Mouse (Mus musculus) stomach, postnatal 0 days (tissue): ENCODE results near the gene Birc6. TPM values are rescaled to one million over a fixed set of nuclear protein-coding genes. Genes with fewer than 3 reads are reported as not detected.
A peak's percentile ranks its signal among the peaks of the same experiment; 100 is the strongest.

ENCODE experiments used
- ATAC-seq: fragments of 200-750 bp; cut with Nextera tagmentation; 2 replicates; pipeline ENCODE4 v1.8.0; 2017; ENCODE audit not compliant: low FRiP score, low TSS enrichment
- DNase-seq: peaks from one replicate; pipeline ENCODE4 v3.0.0-alpha.2; 2016; ENCODE audit warnings: low spot score
- H3K27ac ChIP-seq: fragments of 300-500 bp; sonication (generic); replicated peaks from 2 replicates; pipeline ENCODE4 v1.5.1; 2014; ENCODE audit warnings: mild to moderate bottlenecking, control low read depth
- H3K27me3 ChIP-seq: fragments of 300-500 bp; sonication (generic); 2 replicates; pipeline ENCODE4 v1.6.1; 2014; ENCODE audit warnings: low read length; ENCODE audit not compliant: control insufficient read depth, insufficient read depth
- H3K36me3 ChIP-seq: fragments of 300-500 bp; sonication (generic); 2 replicates; pipeline ENCODE4 v1.6.1; 2014; ENCODE audit warnings: low read length, mixed read lengths; ENCODE audit not compliant: control insufficient read depth, insufficient read depth
- H3K4me1 ChIP-seq: fragments of 300-500 bp; sonication (generic); replicated peaks from 2 replicates; pipeline ENCODE4 v1.6.1; 2014; ENCODE audit warnings: antibody characterized with exemption; ENCODE audit not compliant: control insufficient read depth, insufficient read depth
- H3K4me2 ChIP-seq: fragments of 300-500 bp; sonication (generic); replicated peaks from 2 replicates; pipeline ENCODE4 v1.6.1; 2014; ENCODE audit warnings: low read depth, mild to moderate bottlenecking, control low read depth, moderate library complexity
- H3K4me3 ChIP-seq: fragments of 300-500 bp; sonication (generic); 2 replicates; pipeline ENCODE4 v1.5.1; 2014; ENCODE audit warnings: low read depth, low read length, control low read depth
- H3K9ac ChIP-seq: fragments of 300-500 bp; sonication (generic); 2 replicates; pipeline ENCODE4 v1.6.1; 2014; ENCODE audit warnings: mild to moderate bottlenecking, low read length, control low read depth, mixed read lengths
- H3K9me3 ChIP-seq: fragments of 300-500 bp; sonication (generic); 2 replicates; pipeline ENCODE4 v1.6.1; 2016; ENCODE audit warnings: low read length; ENCODE audit not compliant: control insufficient read depth
- CTCF ChIP-seq: IDR thresholded peaks from 2 replicates; pipeline ENCODE4 v1.5.1; 2016; ENCODE audit warnings: antibody characterized with exemption, low read depth, mild to moderate bottlenecking, moderate library complexity
- EP300 ChIP-seq: optimal IDR thresholded peaks from 2 replicates; pipeline ENCODE3; 2016; ENCODE audit warnings: antibody characterized with exemption
- WGBS: fragments of 180-500 bp; shearing (Covaris S2); extraction: QIAGEN DNeasy Blood & Tissue Kit; methylation state at CpG from one replicate; pipeline ENCODE4 v1.1.7; 2014; 5-methylcytosine and 5-hydroxymethylcytosine counted together
- polyA plus RNA-seq: library from polyadenylated mRNA; unstranded; fragments of >200 nt; fragmentation: Nextera tagmentation; extraction: Ambion mirVana; gene quantifications from 2 replicates; pipeline ENCODE4 v1.2.1, GENCODE M21; 2015

Birc6 gene
- polyA plus RNA-seq, 1 experiment from 2014 or later: 56.4 TPM

GRCm38 (mm10) chr17:74715724-74716123 is 187.6 kb downstream of the Birc6 start:
- ATAC-seq: no peak
- no peaks in the 10 kb centered on the region for H3K36me3 ChIP-seq
- no peaks in the 10 kb centered on the region for H3K9me3 ChIP-seq
- no peak overlapping the region for H3K27ac ChIP-seq
- WGBS: 64% methylated on average over 1 of the region's 1 CpGs
- no peak for TF ChIP-seq EP300
- no peak for TF ChIP-seq CTCF
- no peaks in the 10 kb centered on the region for H3K27me3 ChIP-seq
- no peak overlapping the region for H3K4me3 ChIP-seq
- 0 out of 2 replicates have a peak, but pooled peaks cover 3% of the 10 kb centered on the region for H3K4me1 ChIP-seq
- no peak overlapping the region for H3K9ac ChIP-seq
- no peak overlapping the region for H3K4me2 ChIP-seq
- no peak for DNase-seq

- 43% methylated on average over 3 of the region's 3 CpGs for WGBS
- H3K4me1 ChIP-seq: 0 out of 2 replicates have a peak, but pooled peaks cover 3% of the 10 kb centered on the region
- no peak overlapping the region for H3K9ac ChIP-seq
- TF ChIP-seq EP300 (no peak), CTCF (no peak)
- H3K36me3 ChIP-seq: no peaks in the 10 kb centered on the region
- no peak overlapping the region for H3K27ac ChIP-seq
- ATAC-seq (no peak), DNase-seq (no peak)
- H3K9me3 ChIP-seq: no peaks in the 10 kb centered on the region
- no peak overlapping the region for H3K4me3 ChIP-seq
- H3K4me2 ChIP-seq: peak overlapping the region; percentile 65; the same call in 1 of the 2 replicates
- H3K27me3 ChIP-seq: no peaks in the 10 kb centered on the region
Observed at GRCm38 (mm10) chr17:74716643-74717042, 188.5 kb downstream of the Birc6 start.

GRCm38 (mm10) chr17:74717091-74717617 is 189.1 kb downstream of the Birc6 start:
- H3K4me3 ChIP-seq: peak overlapping the region; percentile 69
- TF ChIP-seq EP300 (no peak), CTCF (no peak)
- no peak for DNase-seq

GRCm38 (mm10) chr17:74717618-74718151 is 189.6 kb downstream of the Birc6 start, which contains the start of gene Ttc27:
Gene Ttc27, plus strand, starts transcription at chr17:74717732.
- Histone ChIP-seq H3K9me3 (no peaks in the 10 kb centered on the region), H3K4me2 (peak within 1 kb of the TSS; percentile 65), H3K27me3 (no peaks in the 10 kb centered on the region), H3K9ac (peak within 1 kb of the TSS; percentile 65), H3K36me3 (no peaks in the 10 kb centered on the region), H3K4me3 (peak within 1 kb of the TSS; percentile 69), H3K27ac (no peak within 1 kb of the TSS), H3K4me1 (0 out of 2 replicates have a peak, but pooled peaks cover 3% of the 10 kb centered on the region)
- DNase-seq: peak; percentile 96
- TF ChIP-seq EP300: no peak
- no peak for TF ChIP-seq CTCF
- 1% methylated on average over 31 of the region's 31 CpGs for WGBS
- ATAC-seq: peak; percentile 93

More at GRCm38 (mm10) chr17:74717091-74717617, 189.1 kb downstream of the Birc6 start:
- Histone ChIP-seq H3K4me1 (0 out of 2 replicates have a peak, but pooled peaks cover 3% of the 10 kb centered on the region), H3K9me3 (no peaks in the 10 kb centered on the region), H3K27me3 (no peaks in the 10 kb centered on the region), H3K9ac (peak overlapping the region; percentile 24), H3K4me2 (peak overlapping the region; percentile 65), H3K36me3 (no peaks in the 10 kb centered on the region), H3K27ac (no peak overlapping the region)
- peak; percentile 27; the same call in 1 of the 2 replicates for ATAC-seq
- 8% methylated on average over 14 of the region's 14 CpGs for WGBS

GRCm38 (mm10) chr17:74732872-74733271 is 204.8 kb downstream of the Birc6 start:
- H3K27ac ChIP-seq: no peak overlapping the region
- H3K9ac ChIP-seq: no peak overlapping the region
- no peak for TF ChIP-seq EP300
- peak; percentile 59 for TF ChIP-seq CTCF
- H3K27me3 ChIP-seq: no peaks in the 10 kb centered on the region
- H3K36me3 ChIP-seq: no peaks in the 10 kb centered on the region
- no peak overlapping the region for H3K4me3 ChIP-seq
- no peak for DNase-seq
- no peaks in the 10 kb centered on the region for H3K4me1 ChIP-seq
- H3K9me3 ChIP-seq: no peaks in the 10 kb centered on the region
- H3K4me2 ChIP-seq: no peak overlapping the region
- no peak for ATAC-seq

GRCm38 (mm10) chr17:74735392-74735791 is 207.3 kb downstream of the Birc6 start:
- Histone ChIP-seq H3K4me2 (no peak overlapping the region), H3K9me3 (no peaks in the 10 kb centered on the region), H3K9ac (no peak overlapping the region), H3K27ac (no peak overlapping the region), H3K4me3 (no peak overlapping the region), H3K27me3 (no peaks in the 10 kb centered on the region), H3K4me1 (no peaks in the 10 kb centered on the region), H3K36me3 (no peaks in the 10 kb centered on the region)
- ATAC-seq: no peak
- TF ChIP-seq EP300: no peak
- DNase-seq: no peak
- 87% methylated on average over 11 of the region's 11 CpGs for WGBS
